8 mouse cellular contexts compared by ENCODE assay signal in the genomic region with DNA sequence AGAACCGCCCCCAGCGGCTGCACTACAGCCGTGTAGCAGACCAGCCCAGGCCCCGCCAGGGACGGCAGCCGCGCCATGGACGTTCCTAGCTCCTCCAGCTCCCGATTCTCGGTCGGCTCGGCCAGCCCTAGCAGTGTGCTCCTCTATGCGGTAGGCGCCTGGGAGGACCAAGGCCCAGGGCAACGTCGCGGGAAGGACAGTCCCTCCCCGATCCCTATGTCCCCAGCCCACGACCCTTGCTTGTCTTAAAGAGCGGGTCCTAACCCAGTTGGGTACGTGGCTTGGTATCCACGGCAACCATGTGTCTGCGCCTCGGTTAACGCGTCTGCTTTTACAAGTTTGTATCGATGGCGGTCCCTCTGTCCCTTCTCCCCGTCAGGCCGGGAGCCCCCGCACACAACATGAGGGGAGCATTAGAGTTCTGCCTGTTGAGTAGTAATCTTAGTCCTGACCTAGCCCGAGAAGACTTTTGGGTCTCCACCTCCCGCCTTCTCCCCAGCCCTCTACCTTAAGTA. TPM values are rescaled to one million over a fixed set of nuclear protein-coding genes. Genes with fewer than 3 reads are reported as not detected.
DNase-seq lines count a peak whose midpoint lies in the region; ATAC-seq and TF ChIP-seq lines count a peak whose summit lies in the region.

No protein-coding gene starts in this region.

- H3K4me2 ChIP-seq in kidney, embryonic 14.5 days (replicated peaks; ENCODE audit: low read depth, low read length) = peak overlapping the region; percentile 83
- peak overlapping the region; percentile 78 for H3K4me2 ChIP-seq in hindbrain, embryonic 14.5 days (replicated peaks)
- H3K4me2 ChIP-seq in midbrain, embryonic 13.5 days (replicated peaks) = peak overlapping the region; percentile 86

- peaks cover 8% of the 10 kb centered on the region; the same call in 1 of the 2 replicates for H3K4me1 ChIP-seq in kidney, embryonic 14.5 days (ENCODE audit: control insufficient read depth, insufficient read depth, low read length)
- peaks cover 33% of the 10 kb centered on the region for H3K4me1 ChIP-seq in bone marrow macrophage, adult 2 months (ENCODE audit: control insufficient read depth, insufficient read depth, low read length)
- H3K4me1 ChIP-seq in hindbrain, embryonic 14.5 days (replicated peaks; ENCODE audit: control insufficient read depth, insufficient read depth, low read length) = peaks cover 7% of the 10 kb centered on the region
- H3K4me1 ChIP-seq in midbrain, embryonic 13.5 days (replicated peaks) = peaks cover 17% of the 10 kb centered on the region

- peak overlapping the region; percentile 98 for H3K9ac ChIP-seq in kidney, embryonic 14.5 days (ENCODE audit: low read depth, low read length)
- H3K9ac ChIP-seq in hindbrain, embryonic 14.5 days = peak overlapping the region; percentile 95
- H3K9ac ChIP-seq in midbrain, embryonic 13.5 days (replicated peaks) = peak overlapping the region; percentile 88

- no peaks in the 10 kb centered on the region for H3K9me3 ChIP-seq in kidney, embryonic 14.5 days (ENCODE audit: control insufficient read depth, low read length)
- no peaks in the 10 kb centered on the region for H3K9me3 ChIP-seq in hindbrain, embryonic 14.5 days (ENCODE audit: control insufficient read depth, low read length)
- H3K9me3 ChIP-seq in midbrain, embryonic 13.5 days = no peaks in the 10 kb centered on the region

- peaks cover 23% of the 10 kb centered on the region for H3K36me3 ChIP-seq in kidney, embryonic 14.5 days (ENCODE audit: control insufficient read depth, insufficient read depth, low read length)
- peaks cover 24% of the 10 kb centered on the region for H3K36me3 ChIP-seq in hindbrain, embryonic 14.5 days (replicated peaks; ENCODE audit: control insufficient read depth, insufficient read depth)
- peaks cover 29% of the 10 kb centered on the region for H3K36me3 ChIP-seq in midbrain, embryonic 13.5 days

- no peak; the same call in 1 of the 2 replicates for ATAC-seq in kidney, embryonic 14.5 days (ENCODE audit: low FRiP score, low TSS enrichment)
- peak; percentile 87 for ATAC-seq in hindbrain, embryonic 14.5 days (ENCODE audit: low FRiP score)
- peak; percentile 91 for ATAC-seq in midbrain, embryonic 13.5 days

- no peak for TF ChIP-seq CTCF in bone marrow macrophage, adult 2 months (IDR thresholded peaks at IDR 0.05; ENCODE audit: low read depth, low read length)

- WGBS in kidney, embryonic 14.5 days = under 1% methylated on average over 32 of the region's 33 CpGs
- WGBS in hindbrain, embryonic 14.5 days = under 1% methylated on average over 33 of the region's 33 CpGs
- WGBS in midbrain, embryonic 13.5 days = under 1% methylated on average over 33 of the region's 33 CpGs

- DNase-seq in kidney, postnatal 36 days = no peak
- no peak for DNase-seq in hindbrain, embryonic 14.5 days (ENCODE audit: low spot score)
- DNase-seq in gastrocnemius, adult 18-20 months (ENCODE audit: low spot score) = no peak
- DNase-seq in layer of hippocampus, adult 11-12 months (ENCODE audit: low spot score) = no peak
- no peak for DNase-seq in kidney, postnatal 25 days

- no peaks in the 10 kb centered on the region for H3K27me3 ChIP-seq in kidney, embryonic 14.5 days (ENCODE audit: control insufficient read depth, insufficient read depth, low read length)
- no peaks in the 10 kb centered on the region for H3K27me3 ChIP-seq in hindbrain, embryonic 14.5 days (ENCODE audit: control insufficient read depth, insufficient read depth, low read length)
- no peaks in the 10 kb centered on the region for H3K27me3 ChIP-seq in midbrain, embryonic 13.5 days

- H3K27ac ChIP-seq in kidney, embryonic 14.5 days (ENCODE audit: low read depth, low read length) = peak overlapping the region; percentile 92
- H3K27ac ChIP-seq in bone marrow macrophage, adult 2 months (ENCODE audit: insufficient read depth, low read depth, low read length) = peak overlapping the region; percentile 73
- H3K27ac ChIP-seq in hindbrain, embryonic 14.5 days = peak overlapping the region; percentile 92
- peak overlapping the region; percentile 91 for H3K27ac ChIP-seq in midbrain, embryonic 13.5 days

- TF ChIP-seq POLR2A in bone marrow macrophage, adult 2 months (IDR thresholded peaks at IDR 0.05; ENCODE audit: borderline replicate concordance, low read depth, low read length) = no peak

- peak overlapping the region; percentile 93 for H3K4me3 ChIP-seq in kidney, embryonic 14.5 days (ENCODE audit: low read length)
- H3K4me3 ChIP-seq in bone marrow macrophage, adult 2 months (ENCODE audit: insufficient read depth, low read length) = peak overlapping the region; percentile 99
- H3K4me3 ChIP-seq in hindbrain, embryonic 14.5 days (replicated peaks; ENCODE audit: low read length) = peak overlapping the region; percentile 97
- H3K4me3 ChIP-seq in midbrain, embryonic 13.5 days (replicated peaks) = peak overlapping the region; percentile 70

RNA-seq across cellular contexts. Expression of a gene that starts 0.3 kb away (rescaled TPM):
- polyA plus RNA-seq in kidney, embryonic 14.5 days (2014; fragmentation: Nextera tagmentation; extraction: Ambion mirVana) = 47.5 and 52.9 TPM in 2 replicates
- 12.8 and 16.6 TPM in 2 replicates for polyA plus RNA-seq in bone marrow macrophage, adult 2 months (2012; ENCODE audit: insufficient read depth, insufficient read length, missing spikeins)
- polyA plus RNA-seq in hindbrain, embryonic 14.5 days (2014; fragmentation: Nextera tagmentation; extraction: Ambion mirVana) = 18.4 and 21.0 TPM in 2 replicates
- polyA plus RNA-seq in midbrain, embryonic 13.5 days (2015; fragmentation: Nextera tagmentation; extraction: Ambion mirVana) = 35.9 and 37.4 TPM in 2 replicates
- total RNA-seq in gastrocnemius, adult 18-20 months (2021) = 10 to 100 TPM; 32.1 to 33.6 TPM

RNA-seq across cellular contexts. Expression of a gene that starts 0.4 kb away (rescaled TPM):
- 79.3 and 122 TPM in 2 replicates for polyA plus RNA-seq in kidney, embryonic 14.5 days (2014; fragmentation: Nextera tagmentation; extraction: Ambion mirVana)
- 33.4 and 34.6 TPM in 2 replicates for polyA plus RNA-seq in bone marrow macrophage, adult 2 months (2012; ENCODE audit: insufficient read depth, insufficient read length, missing spikeins)
- 72.3 and 80.2 TPM in 2 replicates for polyA plus RNA-seq in hindbrain, embryonic 14.5 days (2014; fragmentation: Nextera tagmentation; extraction: Ambion mirVana)
- polyA plus RNA-seq in midbrain, embryonic 13.5 days (2015; fragmentation: Nextera tagmentation; extraction: Ambion mirVana) = 99.1 and 106 TPM in 2 replicates
- 100 to 1,000 TPM; 138 to 151 TPM for total RNA-seq in gastrocnemius, adult 18-20 months (2021)

RNA-seq across cellular contexts. Expression of a gene that starts 34.3 kb away (rescaled TPM):
- 5.4 and 8.1 TPM in 2 replicates for polyA plus RNA-seq in kidney, embryonic 14.5 days (2014; fragmentation: Nextera tagmentation; extraction: Ambion mirVana)
- 11.8 and 12.4 TPM in 2 replicates for polyA plus RNA-seq in bone marrow macrophage, adult 2 months (2012; ENCODE audit: insufficient read depth, insufficient read length, missing spikeins)
- polyA plus RNA-seq in hindbrain, embryonic 14.5 days (2014; fragmentation: Nextera tagmentation; extraction: Ambion mirVana) = 14.7 and 14.8 TPM in 2 replicates
- 11.8 and 14.4 TPM in 2 replicates for polyA plus RNA-seq in midbrain, embryonic 13.5 days (2015; fragmentation: Nextera tagmentation; extraction: Ambion mirVana)
- total RNA-seq in gastrocnemius, adult 18-20 months (2021) = 1 to 10 TPM; 6.9 to 7.4 TPM

RNA-seq across cellular contexts. Expression of a gene that starts 34.5 kb away (rescaled TPM):
- polyA plus RNA-seq in kidney, embryonic 14.5 days (2014; fragmentation: Nextera tagmentation; extraction: Ambion mirVana) = 6.6 and 9.1 TPM in 2 replicates
- polyA plus RNA-seq in bone marrow macrophage, adult 2 months (2012; ENCODE audit: insufficient read depth, insufficient read length, missing spikeins) = 14.1 and 14.5 TPM in 2 replicates
- polyA plus RNA-seq in hindbrain, embryonic 14.5 days (2014; fragmentation: Nextera tagmentation; extraction: Ambion mirVana) = 8.2 and 9.3 TPM in 2 replicates
- 11.5 and 14.1 TPM in 2 replicates for polyA plus RNA-seq in midbrain, embryonic 13.5 days (2015; fragmentation: Nextera tagmentation; extraction: Ambion mirVana)
- total RNA-seq in gastrocnemius, adult 18-20 months (2021) = 1 to 10 TPM; 5.5 to 5.9 TPM
